Mouse (Mus musculus) forebrain, postnatal 0 days (tissue): ENCODE measurements around the gene 1500009C09Rik. TPM values are rescaled to one million over a fixed set of nuclear protein-coding genes. Genes with fewer than 3 reads are reported as not detected.

Experiments
- ATAC-seq: fragments of 200-750 bp; cut with Nextera tagmentation; 2 replicates; pipeline ENCODE4 v1.8.0; 2017; ENCODE audit warnings: mild to moderate bottlenecking, moderate library complexity
- DNase-seq: peaks from one replicate; pipeline ENCODE4 v3.0.0-alpha.2; 2015
- H3K27ac ChIP-seq: fragments of 300-500 bp; sonication (generic); 2 replicates; pipeline ENCODE4 v1.5.1; 2014; ENCODE audit warnings: low read depth, mild to moderate bottlenecking, antibody characterized with exemption, low read length, moderate library complexity, mixed read lengths
- H3K27me3 ChIP-seq: fragments of 300-500 bp; sonication (generic); 2 replicates; pipeline ENCODE4 v1.6.1; 2014; ENCODE audit warnings: mild to moderate bottlenecking, low read length, mixed read lengths; ENCODE audit not compliant: insufficient read depth
- H3K36me3 ChIP-seq: fragments of 300-500 bp; sonication (generic); 2 replicates; pipeline ENCODE4 v1.6.1; 2014; ENCODE audit warnings: mild to moderate bottlenecking, moderate library complexity; ENCODE audit not compliant: insufficient read depth
- H3K4me1 ChIP-seq: fragments of 300-500 bp; sonication (generic); 2 replicates; pipeline ENCODE4 v1.6.1; 2014; ENCODE audit warnings: antibody characterized with exemption; ENCODE audit not compliant: insufficient read depth
- H3K4me2 ChIP-seq: fragments of 300-500 bp; sonication (generic); 2 replicates; pipeline ENCODE4 v1.6.1; 2014; ENCODE audit warnings: low read depth, mild to moderate bottlenecking, moderate library complexity
- H3K4me3 ChIP-seq: fragments of 300-500 bp; sonication (generic); 2 replicates; pipeline ENCODE4 v1.5.1; 2014; ENCODE audit warnings: low read depth, low read length, mixed read lengths
- H3K9ac ChIP-seq: fragments of 300-500 bp; sonication (generic); 2 replicates; pipeline ENCODE4 v1.6.1; 2014; ENCODE audit warnings: mild to moderate bottlenecking
- H3K9me3 ChIP-seq: fragments of 300-500 bp; sonication (generic); 2 replicates; pipeline ENCODE4 v1.6.1; 2016; ENCODE audit warnings: low read length
- CTCF ChIP-seq: sonication (generic); IDR thresholded peaks from 2 replicates; pipeline ENCODE4 v1.5.1; 2016; ENCODE audit warnings: antibody characterized with exemption, control low read depth, low read depth
- WGBS: fragments of 180-500 bp; shearing (Covaris S2); extraction: QIAGEN DNeasy Blood & Tissue Kit; methylation state at CpG from one replicate; pipeline ENCODE4 v1.1.7; 2014; 5-methylcytosine and 5-hydroxymethylcytosine counted together
- polyA plus RNA-seq: library from polyadenylated mRNA; unstranded; fragments of >200 nt; fragmentation: Nextera tagmentation; extraction: Ambion mirVana; gene quantifications from 2 replicates; pipeline ENCODE4 v1.2.1, GENCODE M21; 2015
- total RNA-seq: library from RNA; depleted of rRNA; stranded (reverse); fragments of >200 nt; gene quantifications from 2 replicates; pipeline ENCODE4 v1.2.3, GENCODE M21; 2014

Gene 1500009C09Rik
- total and polyA plus RNA-seq, 2 experiments from 2014 or later: 15.6 to 119 TPM

DNA sequence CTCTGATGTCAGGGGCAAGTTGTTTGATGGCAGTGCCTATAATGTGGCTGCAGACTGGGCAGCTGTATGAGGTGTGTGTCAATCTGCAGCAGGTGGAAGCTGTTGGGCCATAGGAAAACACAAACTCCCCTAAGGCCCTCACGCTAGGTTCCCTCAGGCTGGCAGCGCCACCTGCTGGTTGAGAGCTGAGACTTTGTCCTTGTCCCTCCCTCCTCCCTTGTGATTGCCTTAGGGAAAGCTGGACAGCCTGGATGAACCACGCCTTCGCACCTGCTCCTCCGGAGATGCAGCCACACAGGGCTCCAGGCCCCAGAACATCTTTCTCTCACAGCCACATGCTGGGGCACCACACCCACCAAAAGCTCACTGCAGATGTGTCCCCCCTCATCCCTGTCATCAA is 19.0 kb downstream of the 1500009C09Rik start:
- ATAC-seq (peak; percentile 19; the same call in 1 of the 2 replicates), DNase-seq (peak; percentile 89)
- Histone ChIP-seq H3K36me3 (no peaks in the 10 kb centered on the region), H3K4me2 (no peak overlapping the region), H3K4me3 (no peak overlapping the region), H3K9ac (no peak overlapping the region), H3K9me3 (no peaks in the 10 kb centered on the region), H3K4me1 (peaks cover 18% of the 10 kb centered on the region; the same call in 1 of the 2 replicates), H3K27me3 (peaks cover 3% of the 10 kb centered on the region; the same call in 1 of the 2 replicates), H3K27ac (no peak overlapping the region)
- peak; percentile 96 for TF ChIP-seq CTCF
- WGBS: 0% methylated on average over 5 of the region's 5 CpGs

DNA sequence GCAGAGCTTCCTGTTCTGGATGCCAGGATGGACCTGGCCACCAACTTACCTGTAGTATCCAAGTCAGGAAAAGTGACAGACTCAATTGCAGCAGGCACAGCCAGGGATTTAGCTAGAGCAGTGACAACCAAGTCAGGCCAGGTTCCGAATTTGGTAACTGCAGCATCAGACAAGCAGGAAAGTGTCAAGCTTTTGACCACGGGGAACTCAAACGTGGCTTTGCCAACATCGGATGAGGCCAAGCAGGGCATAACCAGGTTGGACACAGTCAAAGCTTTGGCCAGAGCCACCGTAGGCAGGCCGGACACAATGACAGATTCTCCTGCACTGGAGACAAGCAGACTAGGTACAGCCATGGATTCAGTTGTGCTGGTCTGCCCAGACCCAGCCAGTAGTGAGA is 20.1 kb downstream of the 1500009C09Rik start:
- TF ChIP-seq CTCF: no peak
- peaks cover 24% of the 10 kb centered on the region for H3K4me1 ChIP-seq
- no peaks in the 10 kb centered on the region for H3K9me3 ChIP-seq
- H3K9ac ChIP-seq: no peak overlapping the region
- no peak overlapping the region for H3K4me2 ChIP-seq
- no peak for ATAC-seq
- DNase-seq: no peak
- H3K36me3 ChIP-seq: no peaks in the 10 kb centered on the region
- H3K27me3 ChIP-seq: peaks cover 3% of the 10 kb centered on the region; the same call in 1 of the 2 replicates
- H3K4me3 ChIP-seq: no peak overlapping the region
- no peak overlapping the region for H3K27ac ChIP-seq
- 92% methylated on average over 6 of the region's 6 CpGs for WGBS

- H3K4me1 ChIP-seq: peaks cover 20% of the 10 kb centered on the region
- no peak for DNase-seq
- 30% methylated on average over 6 of the region's 6 CpGs for WGBS
Measured at GRCm38 (mm10) chr15:82274593-82274926, 22.4 kb downstream of the 1500009C09Rik start, which contains the start of gene Sept3. Gene Sept3 (plus strand): TSS chr15:82274893.

GRCm38 (mm10) chr15:82274927-82275901 is 23.0 kb downstream of the 1500009C09Rik start:
- peak; percentile 15; the same call in 1 of the 2 replicates for TF ChIP-seq CTCF
- H3K27ac ChIP-seq: peak overlapping the region; percentile 94
- 1% methylated on average over 60 of the region's 86 CpGs for WGBS
- peak overlapping the region; percentile 90 for H3K4me2 ChIP-seq
- peak overlapping the region; percentile 70 for H3K4me3 ChIP-seq
- peaks cover 3% of the 10 kb centered on the region; the same call in 1 of the 2 replicates for H3K27me3 ChIP-seq
- peak overlapping the region; percentile 93 for H3K9ac ChIP-seq
- peaks cover 20% of the 10 kb centered on the region for H3K4me1 ChIP-seq
- DNase-seq (peak; percentile 88), ATAC-seq (peak; percentile 79)
- H3K36me3 ChIP-seq: peaks cover 23% of the 10 kb centered on the region
- no peaks in the 10 kb centered on the region for H3K9me3 ChIP-seq

More at GRCm38 (mm10) chr15:82274593-82274926, 22.4 kb downstream of the 1500009C09Rik start, which contains the start of gene Sept3:
- Histone ChIP-seq H3K4me2 (peak within 1 kb of the TSS; percentile 90), H3K4me3 (peak within 1 kb of the TSS; percentile 70), H3K36me3 (peaks cover 17% of the 10 kb centered on the region), H3K9me3 (no peaks in the 10 kb centered on the region), H3K9ac (peak within 1 kb of the TSS; percentile 93), H3K27me3 (peaks cover 3% of the 10 kb centered on the region; the same call in 1 of the 2 replicates), H3K27ac (peak within 1 kb of the TSS; percentile 94)
- no peak for ATAC-seq
- no peak for TF ChIP-seq CTCF

GRCm38 (mm10) chr15:82277591-82277990 is 25.4 kb downstream of the 1500009C09Rik start:
- Histone ChIP-seq H3K4me3 (no peak overlapping the region; the same call in 1 of the 2 replicates), H3K4me1 (peaks cover 20% of the 10 kb centered on the region), H3K27ac (peak overlapping the region; percentile 94; the same call in 1 of the 2 replicates), H3K9ac (peak overlapping the region; percentile 31; the same call in 1 of the 2 replicates), H3K9me3 (no peaks in the 10 kb centered on the region), H3K36me3 (peaks cover 42% of the 10 kb centered on the region), H3K4me2 (peak overlapping the region; percentile 90), H3K27me3 (peaks cover 2% of the 10 kb centered on the region; the same call in 1 of the 2 replicates)
- DNase-seq (no peak), ATAC-seq (no peak)
- WGBS: 62% methylated on average over 5 of the region's 5 CpGs
- TF ChIP-seq CTCF: no peak

DNA sequence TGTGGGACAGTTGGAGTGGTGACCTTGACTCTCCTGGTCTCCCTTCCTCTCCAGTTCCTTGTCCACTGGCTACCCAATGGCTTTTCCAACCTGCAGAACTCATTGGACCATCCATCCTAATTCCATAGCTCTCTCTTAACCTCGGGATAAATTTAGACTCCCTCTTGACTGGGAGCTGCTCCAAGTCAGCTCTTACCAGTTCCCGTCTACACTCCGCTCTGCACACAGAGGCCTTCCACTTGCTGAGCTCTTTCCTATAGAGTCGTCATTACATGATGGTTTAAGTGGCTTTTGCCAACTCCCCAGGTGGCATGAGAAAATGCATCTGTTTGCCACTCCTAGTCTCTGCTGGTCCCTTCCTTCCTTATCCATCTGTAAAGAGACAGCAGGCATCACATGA is 28.4 kb downstream of the 1500009C09Rik start:
- peaks cover 73% of the 10 kb centered on the region for H3K36me3 ChIP-seq
- peaks cover 12% of the 10 kb centered on the region for H3K4me1 ChIP-seq
- no peaks in the 10 kb centered on the region for H3K27me3 ChIP-seq
- H3K9me3 ChIP-seq: no peaks in the 10 kb centered on the region
- no peak overlapping the region for H3K9ac ChIP-seq
- WGBS: 57% methylated on average over 4 of the region's 4 CpGs
- no peak overlapping the region for H3K4me3 ChIP-seq
- H3K4me2 ChIP-seq: no peak overlapping the region
- H3K27ac ChIP-seq: no peak overlapping the region
- no peak for TF ChIP-seq CTCF
- no peak for ATAC-seq
- no peak for DNase-seq

GRCm38 (mm10) chr15:82286157-82286556 is 34.0 kb downstream of the 1500009C09Rik start:
- H3K27me3 ChIP-seq: no peaks in the 10 kb centered on the region
- TF ChIP-seq CTCF: no peak
- 75% methylated on average over 12 of the region's 12 CpGs for WGBS
- no peak overlapping the region for H3K4me3 ChIP-seq
- H3K4me2 ChIP-seq: no peak overlapping the region
- H3K36me3 ChIP-seq: peaks cover 94% of the 10 kb centered on the region
- no peaks in the 10 kb centered on the region for H3K9me3 ChIP-seq
- no peak overlapping the region for H3K27ac ChIP-seq
- no peak for ATAC-seq
- DNase-seq: no peak
- H3K4me1 ChIP-seq: no peaks in the 10 kb centered on the region
- H3K9ac ChIP-seq: no peak overlapping the region
